Mouse (Mus musculus): ENCODE data around the gene Adra1b.

- no peak for TF ChIP-seq CTCF (IDR thresholded peaks at IDR 0.05; ENCODE audit: extremely low read depth, insufficient read depth, insufficient read length, insufficient replicate concordance)
- no peak for TF ChIP-seq POLR2A (IDR thresholded peaks at IDR 0.05; ENCODE audit: low read depth, low read length)
These were observed 1.3 kb downstream of the Adra1b start for GRCm38 (mm10) chr11:43899696-43900095.
